Mouse (Mus musculus): ENCODE data around the gene Nt5dc3. TPM values are rescaled to one million over a fixed set of nuclear protein-coding genes. Genes with fewer than 3 reads are reported as not detected.

Nt5dc3 gene
- polyA plus RNA-seq, 1 experiment: 8.8 TPM

- no peak for TF ChIP-seq CTCF (IDR thresholded peaks at IDR 0.05; ENCODE audit: low read depth, low read length)
- no peak for TF ChIP-seq EP300 (IDR thresholded peaks at IDR 0.05; ENCODE audit: insufficient read depth, low read depth, low read length)
- TF ChIP-seq POLR2A (IDR thresholded peaks at IDR 0.05; ENCODE audit: insufficient read depth, low read length): no peak
- no peaks in the 10 kb centered on the region for H3K27me3 ChIP-seq (ENCODE audit: control insufficient read depth, insufficient read depth, low read length, poor library complexity, severe bottlenecking)
- no peak overlapping the region for H3K27ac ChIP-seq (ENCODE audit: insufficient read depth, low read length)
- no peaks in the 10 kb centered on the region for H3K36me3 ChIP-seq (ENCODE audit: control insufficient read depth, insufficient read depth, low read length, poor library complexity, severe bottlenecking)
- H3K4me1 ChIP-seq (ENCODE audit: control insufficient read depth, insufficient read depth, low read length): no peaks in the 10 kb centered on the region
- no peak overlapping the region for H3K4me3 ChIP-seq (ENCODE audit: low read depth, low read length)
- no peaks in the 10 kb centered on the region for H3K9me3 ChIP-seq (replicated peaks; ENCODE audit: control insufficient read depth, insufficient read depth, low read length, poor library complexity, severe bottlenecking)
- H3K9ac ChIP-seq (ENCODE audit: low read depth, poor library complexity, severe bottlenecking): no peak overlapping the region
Observed at GRCm38 (mm10) chr10:86880071-86880806, 101.4 kb downstream of the Nt5dc3 start.

GRCm38 (mm10) chr10:86881448-86881847 is 102.6 kb downstream of the Nt5dc3 start:
- TF ChIP-seq EP300 (IDR thresholded peaks at IDR 0.05; ENCODE audit: insufficient read depth, low read depth, low read length): no peak
- TF ChIP-seq CTCF (IDR thresholded peaks at IDR 0.05; ENCODE audit: low read depth, low read length): no peak
- TF ChIP-seq POLR2A (IDR thresholded peaks at IDR 0.05; ENCODE audit: insufficient read depth, low read length): no peak
- Histone ChIP-seq H3K27me3 (ENCODE audit: control insufficient read depth, insufficient read depth, low read length, poor library complexity, severe bottlenecking) (no peaks in the 10 kb centered on the region), H3K9me3 (replicated peaks; ENCODE audit: control insufficient read depth, insufficient read depth, low read length, poor library complexity, severe bottlenecking) (no peaks in the 10 kb centered on the region), H3K4me1 (ENCODE audit: control insufficient read depth, insufficient read depth, low read length) (no peaks in the 10 kb centered on the region), H3K9ac (ENCODE audit: low read depth, poor library complexity, severe bottlenecking) (no peak overlapping the region), H3K4me3 (ENCODE audit: low read depth, low read length) (no peak overlapping the region), H3K27ac (ENCODE audit: insufficient read depth, low read length) (no peak overlapping the region), H3K36me3 (ENCODE audit: control insufficient read depth, insufficient read depth, low read length, poor library complexity, severe bottlenecking) (no peaks in the 10 kb centered on the region)

GRCm38 (mm10) chr10:86886434-86886833 is 107.6 kb downstream of the Nt5dc3 start:
- no peak overlapping the region for H3K4me3 ChIP-seq (ENCODE audit: low read depth, low read length)
- TF ChIP-seq POLR2A (IDR thresholded peaks at IDR 0.05; ENCODE audit: insufficient read depth, low read length) (no peak), CTCF (IDR thresholded peaks at IDR 0.05; ENCODE audit: low read depth, low read length) (no peak), EP300 (IDR thresholded peaks at IDR 0.05; ENCODE audit: insufficient read depth, low read depth, low read length) (no peak)
- no peaks in the 10 kb centered on the region for H3K4me1 ChIP-seq (ENCODE audit: control insufficient read depth, insufficient read depth, low read length)
- H3K9me3 ChIP-seq (replicated peaks; ENCODE audit: control insufficient read depth, insufficient read depth, low read length, poor library complexity, severe bottlenecking): no peaks in the 10 kb centered on the region
- no peaks in the 10 kb centered on the region for H3K36me3 ChIP-seq (ENCODE audit: control insufficient read depth, insufficient read depth, low read length, poor library complexity, severe bottlenecking)
- no peak overlapping the region for H3K27ac ChIP-seq (ENCODE audit: insufficient read depth, low read length)
- H3K27me3 ChIP-seq (ENCODE audit: control insufficient read depth, insufficient read depth, low read length, poor library complexity, severe bottlenecking): no peaks in the 10 kb centered on the region
- no peak overlapping the region for H3K9ac ChIP-seq (ENCODE audit: low read depth, poor library complexity, severe bottlenecking)

Other genes starting within 250 kb of the Nt5dc3 start
- gene Hsp90b1, start 73.5 kb upstream of the Nt5dc3 start, polyA plus RNA-seq (2011; ENCODE audit: insufficient read depth, insufficient read length, low read depth, missing spikeins): 1,047 and 1,340 TPM in 2 replicates
- 2.7 and 3.5 TPM in 2 replicates for gene Ttc41, start 73.2 kb upstream of the Nt5dc3 start, polyA plus RNA-seq (2011; ENCODE audit: insufficient read depth, insufficient read length, low read depth, missing spikeins)
- gene Gm49358, start 15.0 kb upstream of the Nt5dc3 start, polyA plus RNA-seq (2011; ENCODE audit: insufficient read depth, insufficient read length, low read depth, missing spikeins): 4.4 TPM in 1 of 2 replicates, not detected in the other
- gene Stab2, start 229.0 kb downstream of the Nt5dc3 start, polyA plus RNA-seq (2011; ENCODE audit: insufficient read depth, insufficient read length, low read depth, missing spikeins): not detected in 2 replicates